Mouse (Mus musculus): ENCODE results near the gene Shcbp1l.
A peak's percentile ranks its signal among the peaks of the same experiment; 100 is the strongest.
"Not testable (repeated sequence)": the region's sequence is repeated elsewhere in the genome, so short reads cannot be mapped to it uniquely, and the experiment has no call there.

Gene Shcbp1l

DNA sequence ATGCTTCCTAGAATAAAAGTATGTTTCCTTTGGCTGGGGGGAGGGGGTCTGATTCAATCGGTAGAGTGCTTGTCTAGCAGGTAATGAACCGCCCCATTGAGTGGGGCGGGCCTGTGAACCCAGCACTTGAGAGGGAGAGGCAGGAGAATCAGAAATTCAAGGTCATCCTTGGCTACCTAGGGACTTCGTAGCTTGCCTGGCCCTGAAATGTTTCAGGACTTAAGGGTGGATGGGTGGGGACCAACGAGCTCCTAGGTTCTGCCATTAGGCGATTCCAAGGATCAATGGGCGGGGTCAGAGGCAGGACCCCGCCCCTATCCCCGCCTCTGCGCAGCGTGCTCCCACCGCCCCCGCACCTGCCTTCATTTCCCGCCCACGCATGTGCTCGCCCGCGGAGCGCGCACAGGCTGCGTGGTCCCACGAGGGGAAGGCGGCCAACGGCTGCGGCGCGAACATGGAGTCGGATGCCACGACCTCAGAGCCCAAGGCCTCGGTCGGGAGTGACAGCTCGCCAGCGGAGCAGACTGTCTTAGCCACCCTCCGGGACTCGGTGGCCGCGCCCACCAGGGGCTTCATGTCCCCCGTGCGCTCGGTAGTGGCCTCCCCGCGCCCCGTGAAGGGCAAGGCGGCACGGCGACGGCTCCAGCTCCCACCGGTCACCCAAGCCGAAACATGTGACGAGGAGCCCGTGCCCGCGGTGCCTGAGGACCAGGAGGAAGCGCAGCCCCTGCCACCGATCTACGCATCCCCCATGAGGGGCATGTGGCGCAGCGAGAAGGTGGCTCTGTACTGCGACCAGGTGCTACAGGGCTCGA, at the start of gene Shcbp1l:
Gene Shcbp1l (plus strand): TSS at position 393 of the 815 bp plus-strand sequence.
- peak; percentile 49 to 63 for DNase-seq (ENCODE audit: low spot score in 2 of 2)

DNA sequence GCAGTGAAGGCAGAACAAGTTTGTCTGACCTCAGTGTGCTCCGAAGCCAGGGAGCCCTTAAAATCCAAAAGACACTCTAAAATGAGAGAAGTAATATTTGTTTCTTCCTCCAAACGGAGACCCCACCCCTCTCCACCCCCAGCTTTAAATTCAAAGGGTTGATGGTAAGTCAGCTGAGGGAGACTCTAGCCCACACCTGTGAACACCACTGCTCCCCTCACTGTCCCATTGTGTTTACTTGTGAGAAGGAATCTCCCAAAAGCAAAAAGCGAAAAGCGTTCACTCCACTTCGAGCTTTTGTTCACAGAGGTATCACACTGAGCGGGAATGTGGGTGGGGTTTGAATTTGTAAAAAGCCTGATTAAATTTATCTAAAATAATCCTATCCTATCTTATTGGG, 48.5 kb upstream of the Shcbp1l start:
- no peak for DNase-seq (ENCODE audit: low spot score in 2 of 2)

DNA sequence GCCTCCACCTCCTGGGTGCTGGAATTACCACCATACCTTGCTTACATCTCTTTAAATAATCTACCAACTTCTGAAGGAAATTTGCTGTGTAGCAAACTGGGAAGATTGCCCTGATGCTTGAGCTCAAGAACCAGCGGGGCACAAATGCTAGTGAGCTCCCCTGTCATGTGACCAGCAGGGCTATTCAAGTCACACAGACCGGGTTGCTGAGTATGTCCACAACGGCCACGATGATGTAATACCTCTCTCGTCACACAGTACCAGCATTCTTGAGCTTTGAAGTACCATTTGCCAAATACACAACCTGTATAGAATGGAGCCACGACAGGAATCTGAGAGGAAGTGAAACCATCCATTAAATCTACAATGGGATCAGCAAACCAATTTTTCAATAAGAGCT, 46.4 kb upstream of the Shcbp1l start:
- no peak for DNase-seq (ENCODE audit: low spot score in 2 of 2)

DNA sequence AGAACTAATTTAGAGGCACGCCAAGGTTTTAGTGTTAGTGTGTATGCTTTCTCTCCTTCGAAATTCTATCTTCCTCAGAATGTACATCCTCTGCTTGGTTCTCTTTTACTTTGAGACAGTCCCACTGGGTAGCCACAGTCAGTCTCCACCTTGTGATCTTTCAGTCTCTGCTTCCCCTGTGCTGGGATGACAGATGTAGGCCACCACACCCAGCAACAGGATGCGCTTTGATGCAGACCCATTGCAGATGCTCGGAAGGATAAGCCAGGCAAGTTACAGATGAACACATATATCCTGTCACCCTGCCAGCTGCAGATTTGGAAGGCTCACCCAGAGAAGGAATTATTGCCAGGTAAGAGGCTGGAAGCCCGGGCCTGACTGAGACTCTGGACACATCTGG, 45.1 kb upstream of the Shcbp1l start:
- no peak for DNase-seq (ENCODE audit: low spot score in 2 of 2)

DNA sequence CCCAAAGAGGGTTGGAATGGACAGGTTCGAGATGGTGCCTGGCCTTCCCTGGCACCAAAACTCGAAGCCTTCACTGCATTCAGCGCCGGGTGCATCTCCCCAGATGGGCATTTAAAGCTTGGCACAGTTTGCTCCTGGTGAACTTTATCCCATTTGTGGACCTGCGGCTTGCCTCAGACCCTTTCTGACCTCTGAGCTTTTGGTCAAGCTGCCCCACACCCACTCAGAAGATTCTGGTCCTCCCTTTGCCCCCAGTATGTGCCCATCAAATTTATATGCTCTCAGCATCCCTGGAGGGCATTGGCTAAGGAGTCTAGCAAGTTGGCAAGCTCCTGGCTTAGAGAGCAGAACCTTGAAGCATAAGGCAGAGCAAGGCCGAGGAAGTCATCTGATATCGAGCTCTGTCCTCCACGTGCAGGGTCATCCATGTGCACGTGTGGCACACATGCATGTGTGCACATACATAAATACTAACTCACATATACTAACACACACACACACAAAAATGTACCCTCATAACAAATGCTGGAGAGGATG, 44.1 kb upstream of the Shcbp1l start:
- no peak for DNase-seq (ENCODE audit: low spot score in 2 of 2)

DNA sequence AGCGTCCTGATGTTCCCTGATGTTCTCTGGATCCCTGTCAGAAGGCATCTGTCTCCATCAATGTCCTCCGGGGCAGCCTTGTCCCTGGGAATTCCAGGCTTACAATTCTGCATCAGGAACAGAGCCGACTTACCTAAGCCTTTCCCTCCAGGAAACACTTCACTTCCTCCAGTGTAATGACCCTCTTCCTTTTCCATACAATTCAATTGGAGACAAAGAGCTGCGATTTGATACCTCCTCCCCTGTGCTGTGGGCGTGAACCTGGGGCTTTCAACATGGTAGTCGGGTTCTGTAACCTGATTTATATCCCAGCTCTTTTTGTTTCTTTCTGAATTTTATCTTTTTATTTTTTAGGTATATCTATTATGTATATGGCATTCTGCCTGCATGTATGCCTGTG, 39.9 kb upstream of the Shcbp1l start:
- no peak for DNase-seq (ENCODE audit: low spot score in 2 of 2)

DNA sequence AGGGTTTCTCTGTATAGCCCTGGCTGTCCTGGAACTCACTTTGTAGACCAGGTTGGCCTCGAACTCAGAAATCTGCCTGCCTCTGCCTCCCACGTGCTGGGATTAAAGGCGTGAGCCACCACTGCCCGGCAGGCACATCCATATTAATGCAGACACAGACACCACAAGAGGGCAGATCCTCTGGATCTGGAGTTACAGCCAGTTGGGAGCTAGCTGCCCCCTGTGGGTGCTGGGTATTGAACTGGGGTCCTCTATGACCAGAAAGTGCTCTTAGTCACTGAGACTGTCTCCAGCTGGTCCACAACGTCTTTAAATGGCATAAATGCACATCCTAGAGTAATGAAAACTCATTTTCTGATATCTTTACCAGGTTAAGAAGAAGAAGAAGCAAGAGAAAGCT, 39.3 kb upstream of the Shcbp1l start:
- DNase-seq (ENCODE audit: low spot score in 2 of 2), result not testable (repeated sequence)

DNA sequence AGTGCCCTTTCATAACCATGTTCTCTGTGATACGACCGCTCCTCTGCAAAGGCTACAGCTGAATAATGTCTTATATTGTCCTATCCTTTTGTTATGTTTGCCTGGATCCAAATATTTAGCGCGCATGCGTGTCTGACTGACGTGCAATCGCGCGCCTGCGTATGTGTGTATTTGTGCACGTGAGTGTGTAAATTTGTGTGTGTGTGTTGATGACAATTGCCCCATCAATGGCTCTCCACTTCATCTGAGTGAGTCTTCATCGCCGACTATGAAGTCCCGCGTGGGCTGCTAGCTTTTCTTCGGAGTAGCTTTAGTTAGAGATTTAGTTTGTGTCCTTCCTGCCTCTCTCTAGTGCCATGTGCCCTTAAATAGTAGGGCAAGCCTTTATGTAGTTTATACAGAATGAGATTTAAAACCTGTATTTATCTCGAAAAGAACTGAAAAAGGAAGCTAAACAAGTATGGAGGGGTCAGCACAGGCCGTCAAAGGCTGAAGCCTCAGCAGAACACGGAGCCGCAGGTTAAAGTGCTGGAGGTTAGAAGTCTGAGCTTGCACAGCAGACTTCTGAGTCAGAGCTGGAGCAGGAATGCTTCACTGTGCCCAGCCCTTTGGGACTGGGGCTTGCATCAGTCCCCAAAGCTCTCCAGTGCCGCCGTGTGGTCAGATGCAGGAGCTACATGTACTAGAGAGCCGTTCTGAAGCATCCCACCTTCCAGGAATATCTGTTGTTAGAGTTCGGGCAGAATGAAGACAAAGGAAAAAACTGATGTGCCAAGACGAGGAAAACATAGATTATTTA, 38.5 kb upstream of the Shcbp1l start:
- peak; percentile 42 to 58 for DNase-seq (ENCODE audit: low spot score in 2 of 2)

DNA sequence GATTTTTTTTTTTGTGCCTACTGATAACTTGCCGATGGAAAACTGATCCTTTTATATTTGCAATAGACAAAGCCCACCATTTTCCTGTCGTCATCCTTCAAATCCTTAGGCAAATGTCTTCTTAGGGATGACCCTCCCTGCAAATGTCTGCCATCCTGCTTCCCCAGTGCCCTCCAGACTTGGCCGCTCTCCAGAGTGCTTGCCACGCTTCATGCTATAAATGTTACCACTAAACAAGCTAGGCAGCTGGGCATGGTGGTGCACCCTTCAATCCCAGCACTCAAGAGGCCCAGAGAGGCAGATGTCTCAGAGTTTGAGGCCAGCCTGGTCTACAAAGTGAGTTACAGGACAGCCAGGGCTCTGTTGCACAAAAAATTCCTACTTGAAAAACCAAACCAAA, 29.3 kb upstream of the Shcbp1l start:
- DNase-seq (ENCODE audit: low spot score in 2 of 2), result not testable (repeated sequence)

DNA sequence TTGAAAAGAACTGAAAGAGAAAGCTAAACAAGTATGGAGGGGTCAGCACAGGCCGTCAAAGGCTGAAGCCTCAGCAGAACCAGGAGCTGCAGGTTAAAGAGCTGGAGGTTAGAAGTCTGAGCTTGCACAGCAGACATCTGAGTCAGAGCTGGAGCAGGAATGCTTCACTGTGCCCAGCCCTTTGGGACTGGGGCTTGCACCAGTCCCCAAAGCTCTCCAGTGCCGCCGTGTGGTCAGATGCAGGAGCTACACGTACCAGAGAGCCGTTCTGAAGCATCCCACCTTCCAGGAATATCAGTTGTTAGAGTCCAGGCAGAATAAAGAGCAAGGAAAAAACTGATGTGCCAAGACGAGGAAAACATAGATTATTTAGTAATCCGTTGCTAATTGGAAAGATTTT, 23.2 kb upstream of the Shcbp1l start:
- peak in 1 of 2 experiments; percentile 44 for DNase-seq (ENCODE audit: low spot score in 2 of 2)

DNA sequence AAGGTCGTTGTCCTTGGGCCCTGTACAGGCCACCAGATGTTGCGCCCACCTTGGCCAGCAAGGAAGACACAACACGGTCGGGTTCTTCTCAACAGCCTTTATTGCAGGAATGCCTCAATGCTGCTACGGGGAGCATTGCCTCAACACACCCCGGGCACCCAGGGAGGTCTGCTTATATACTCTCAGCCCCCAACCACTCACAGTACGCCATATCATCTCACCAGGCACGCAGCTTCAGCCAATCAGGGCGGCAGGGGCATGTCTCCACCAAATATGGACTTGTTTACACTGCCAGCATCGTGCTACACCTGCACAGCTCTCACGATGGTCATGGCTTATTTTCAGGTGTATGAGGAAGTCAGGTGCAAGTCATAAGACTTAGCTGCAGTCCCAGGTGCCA, 17.3 kb upstream of the Shcbp1l start:
- DNase-seq (ENCODE audit: low spot score in 2 of 2), result not testable (repeated sequence)

DNA sequence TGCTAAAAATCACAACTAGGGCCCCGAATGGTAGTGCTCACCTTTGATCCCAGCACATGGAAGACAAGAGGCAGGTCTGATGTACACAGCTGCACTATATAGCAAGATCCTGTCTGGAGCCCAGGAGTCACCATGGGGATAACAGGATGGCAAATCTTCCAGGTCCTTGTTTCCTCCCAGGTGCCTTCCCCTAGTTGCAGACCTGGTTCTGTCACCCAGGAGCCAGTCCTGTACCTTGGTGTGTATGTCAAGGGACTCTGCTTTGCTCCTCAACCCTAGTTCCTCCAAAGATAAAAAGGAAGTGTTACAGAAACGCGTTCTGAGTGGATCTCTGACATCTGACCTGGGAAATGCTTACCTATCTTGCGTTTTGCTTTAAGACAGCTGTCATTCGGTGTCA, 16.7 kb upstream of the Shcbp1l start:
- DNase-seq (ENCODE audit: low spot score in 2 of 2), result not testable (repeated sequence)

DNA sequence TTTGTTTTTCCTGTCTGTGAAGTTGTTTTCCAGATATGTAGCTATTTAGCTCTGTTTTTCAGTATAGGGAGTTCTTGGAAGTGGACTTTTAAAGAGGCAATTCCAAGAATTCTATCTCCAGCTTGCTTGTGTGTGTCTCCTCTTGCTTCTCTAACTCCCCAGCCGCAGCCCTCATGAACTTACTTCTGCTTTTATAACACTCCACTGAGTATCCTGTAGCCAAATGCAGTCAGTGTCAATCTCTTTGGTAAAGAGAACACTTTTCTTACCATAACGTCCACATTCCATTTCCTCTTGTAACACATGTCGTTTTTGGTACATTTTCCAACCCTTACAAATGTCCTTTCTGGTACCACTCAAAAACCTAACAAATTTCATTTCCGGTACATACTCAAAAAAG, 14.0 kb upstream of the Shcbp1l start:
- DNase-seq (ENCODE audit: low spot score in 2 of 2), result not testable (repeated sequence)

DNA sequence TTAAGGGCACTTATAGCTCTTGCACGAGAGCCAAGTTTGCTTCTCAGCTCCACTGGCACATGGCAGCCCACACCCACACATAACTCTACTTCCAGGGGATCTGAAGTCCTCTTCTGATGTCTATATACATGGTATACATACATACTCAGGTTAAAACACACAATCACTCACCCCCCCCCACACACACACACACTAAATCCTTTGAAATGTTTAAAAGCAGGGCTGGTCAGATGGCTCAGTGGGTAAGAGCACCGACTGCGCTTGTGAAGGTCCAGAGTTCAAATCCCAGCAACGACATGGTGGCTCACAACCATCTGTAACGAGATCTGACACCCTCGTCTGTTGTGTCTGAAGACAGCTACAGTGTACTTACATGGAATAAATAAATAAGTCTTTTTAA, 13.2 kb upstream of the Shcbp1l start:
- no peak for DNase-seq (ENCODE audit: low spot score in 2 of 2)

DNA sequence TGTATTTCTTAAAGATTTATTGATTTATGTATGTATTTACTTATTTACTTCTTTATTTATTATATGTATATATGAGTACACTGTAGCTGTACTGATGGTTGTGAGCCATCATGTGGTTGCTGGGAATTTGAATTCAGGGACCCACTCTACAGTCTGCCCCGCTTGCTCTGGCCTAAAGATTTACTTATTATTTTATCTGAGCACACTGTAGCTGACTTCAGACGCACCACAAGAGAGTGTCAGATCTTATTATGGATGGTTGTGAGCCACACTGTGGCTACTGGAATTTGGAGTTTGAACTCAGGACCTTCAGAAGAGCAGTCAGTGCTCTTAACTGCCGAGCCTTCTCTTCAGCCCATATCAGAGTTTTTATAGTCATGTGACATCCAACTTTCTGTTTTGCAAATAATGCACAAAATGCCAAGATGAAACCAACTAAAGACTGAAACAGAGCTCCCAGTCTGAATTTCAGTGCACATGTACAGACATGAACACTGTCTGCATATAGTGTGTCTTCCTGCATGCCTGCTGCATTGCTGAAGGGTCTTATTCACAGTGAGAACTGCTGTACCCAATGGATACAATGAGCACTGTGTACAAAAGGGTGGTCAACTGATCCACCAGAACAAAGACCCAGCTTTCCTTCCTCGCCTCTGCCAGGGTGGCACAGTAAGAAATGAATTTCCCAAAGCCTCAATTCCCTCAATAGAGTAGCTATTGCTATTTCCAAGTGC, 12.1 kb upstream of the Shcbp1l start:
- DNase-seq (ENCODE audit: low spot score in 2 of 2), result not testable (repeated sequence)

DNA sequence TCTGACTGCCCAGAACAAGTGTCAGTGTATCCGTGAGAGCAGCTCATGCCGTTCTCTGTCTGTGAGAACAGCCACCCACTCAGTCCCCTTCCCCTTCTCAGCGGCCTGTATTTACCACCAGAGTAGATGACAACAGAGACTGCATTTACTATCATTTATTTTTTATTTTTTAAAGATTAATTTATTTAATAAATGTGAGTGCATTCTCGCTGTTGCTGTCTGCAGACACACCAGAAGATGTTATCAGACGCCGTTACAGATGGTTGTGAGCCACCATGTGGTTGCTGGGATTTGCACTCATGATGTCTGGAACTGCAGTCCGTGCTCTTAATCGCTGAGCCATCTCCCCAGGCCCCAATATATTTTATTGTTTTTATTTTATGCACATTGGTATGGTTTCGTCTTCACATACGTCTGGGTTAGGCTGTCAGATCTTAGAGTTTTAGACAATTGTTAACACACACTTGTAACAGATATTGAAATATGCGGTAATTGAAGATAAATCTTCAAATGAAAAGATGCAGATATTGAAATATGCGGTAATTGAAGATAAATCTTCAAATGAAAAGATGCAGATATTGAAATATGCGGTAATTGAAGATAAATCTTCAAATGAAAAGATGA, 11.5 kb upstream of the Shcbp1l start:
- DNase-seq (ENCODE audit: low spot score in 2 of 2), result peak in 1 of 2 experiments; percentile 40

DNA sequence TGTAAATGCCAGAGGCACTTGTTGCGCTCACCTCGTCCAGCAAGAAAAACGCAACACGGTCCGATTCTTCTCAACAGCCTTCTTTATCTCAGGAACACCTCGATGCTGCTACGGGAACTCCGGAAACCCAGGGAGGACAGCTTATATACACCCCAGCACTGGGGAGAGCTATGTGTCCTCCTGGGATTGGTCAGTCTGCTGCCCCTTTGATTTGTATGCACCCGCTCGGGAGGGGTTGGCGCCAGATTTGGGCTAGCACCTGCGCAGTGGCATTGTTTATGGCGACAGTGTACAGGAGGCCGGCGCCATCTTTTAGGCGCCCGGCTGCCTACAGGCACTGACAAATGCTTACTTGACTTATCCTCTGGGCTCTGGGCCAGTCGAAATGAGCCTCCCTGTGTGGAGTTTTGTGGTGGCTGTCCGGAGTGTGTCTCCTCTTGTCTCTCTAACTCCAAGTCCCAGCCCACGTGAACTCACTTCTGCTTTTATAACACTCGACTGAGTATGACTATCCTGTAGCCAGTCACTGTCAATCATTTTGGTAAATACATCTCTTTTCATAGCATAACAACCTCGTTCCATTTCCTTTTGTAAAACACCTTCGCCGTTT, 10.7 kb upstream of the Shcbp1l start:
- DNase-seq (ENCODE audit: low spot score in 2 of 2), result peak; percentile 79 to 81

DNA sequence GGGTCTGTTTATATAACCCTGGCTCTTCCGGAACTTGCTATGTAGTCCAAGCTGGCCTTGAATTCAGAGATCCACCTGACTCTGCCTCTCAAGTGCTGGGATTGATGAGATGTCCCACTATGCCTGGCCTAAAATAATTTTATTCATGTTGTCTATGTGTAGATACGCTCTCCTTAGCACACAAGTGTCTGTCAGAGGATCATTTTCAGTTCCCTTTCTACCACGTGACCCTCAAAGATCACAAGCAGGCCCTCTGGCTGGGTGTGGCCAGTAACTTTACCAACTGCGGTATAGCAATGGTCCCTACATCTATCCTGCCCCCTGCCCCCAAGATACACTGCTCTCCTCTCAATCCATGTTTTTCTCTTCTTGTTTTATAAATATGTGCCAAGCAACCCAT, 10.0 kb upstream of the Shcbp1l start:
- DNase-seq (ENCODE audit: low spot score in 2 of 2), result peak; percentile 67 to 71

DNA sequence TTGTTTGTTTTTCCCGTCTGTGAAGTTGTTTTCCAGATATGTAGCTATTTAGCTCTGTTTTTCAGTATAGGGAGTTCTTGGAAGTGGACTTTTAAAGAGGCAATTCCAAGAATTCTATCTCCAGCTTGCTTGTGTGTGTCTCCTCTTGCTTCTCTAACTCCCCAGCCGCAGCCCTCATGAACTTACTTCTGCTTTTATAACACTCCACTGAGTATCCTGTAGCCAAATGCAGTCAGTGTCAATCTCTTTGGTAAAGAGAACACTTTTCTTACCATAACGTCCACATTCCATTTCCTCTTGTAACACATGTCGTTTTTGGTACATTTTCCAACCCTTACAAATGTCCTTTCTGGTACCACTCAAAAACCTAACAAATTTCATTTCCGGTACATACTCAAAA, 9.2 kb upstream of the Shcbp1l start:
- not testable (repeated sequence) for DNase-seq (ENCODE audit: low spot score in 2 of 2)

DNA sequence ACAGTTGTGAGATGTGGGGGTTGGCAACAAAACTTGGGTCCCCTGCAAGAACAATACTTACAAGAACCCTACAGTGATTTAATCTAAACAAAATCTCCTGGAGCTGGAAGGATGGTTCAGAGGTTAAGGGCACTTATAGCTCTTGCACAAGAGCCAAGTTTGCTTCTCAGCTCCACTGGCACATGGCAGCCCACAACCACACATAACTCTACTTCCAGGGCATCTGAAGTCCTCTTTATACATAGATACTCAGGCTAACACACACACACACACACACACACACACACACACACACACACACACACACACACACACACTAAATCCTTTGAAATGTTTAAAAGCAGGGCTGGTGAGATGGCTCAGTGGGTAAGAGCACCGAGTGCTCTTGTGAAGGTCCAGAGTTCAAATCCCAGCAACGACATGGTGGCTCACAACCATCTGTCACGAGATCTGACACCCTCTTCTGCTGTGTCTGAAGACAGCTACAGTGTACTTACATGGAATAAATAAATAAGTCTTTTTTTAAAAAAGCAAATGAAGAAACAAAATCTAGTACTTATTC, 8.6 kb upstream of the Shcbp1l start:
- not testable (repeated sequence) for DNase-seq (ENCODE audit: low spot score in 2 of 2)

DNA sequence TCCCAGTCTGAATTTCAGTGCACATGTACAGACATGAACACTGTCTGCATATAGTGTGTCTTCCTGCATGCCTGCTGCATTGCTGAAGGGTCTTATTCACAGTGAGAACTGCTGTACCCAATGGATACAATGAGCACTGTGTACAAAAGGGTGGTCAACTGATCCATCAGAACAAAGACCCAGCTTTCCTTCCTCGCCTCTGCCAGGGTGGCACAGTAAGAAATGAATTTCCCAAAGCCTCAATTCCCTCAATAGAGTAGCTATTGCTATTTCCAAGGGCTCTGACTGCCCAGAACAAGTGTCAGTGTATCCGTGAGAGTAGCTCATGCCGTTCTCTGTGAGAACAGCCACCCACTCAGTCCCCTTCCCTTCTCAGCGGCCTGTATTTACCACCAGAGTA, 7.2 kb upstream of the Shcbp1l start:
- DNase-seq (ENCODE audit: low spot score in 2 of 2), result not testable (repeated sequence)

Measured in spleen, postnatal 14 days (tissue).